Mouse (Mus musculus) heart, postnatal 25 days (tissue): ENCODE results near the gene Sbds. TPM values are rescaled to one million over a fixed set of nuclear protein-coding genes. Genes with fewer than 3 reads are reported as not detected.

ENCODE experiments used
- DNase-seq: peaks from one replicate; pipeline ENCODE4 v3.0.0; 2022; ENCODE audit warnings: low spot score
- intact Hi-C: fragments of 180-260 bp; cut with DNase I; formaldehyde crosslinking; loops from one replicate; pipeline ENCODE4 v1.15.1; 2025
- total RNA-seq, 2 experiments: library from RNA; stranded (reverse); gene quantifications; 2 replicates each; pipeline ENCODE4 v1.2.3; 2021

Sbds gene
- total RNA-seq = 10 to 100 TPM; 39.2 to 43.9 TPM

DNA sequence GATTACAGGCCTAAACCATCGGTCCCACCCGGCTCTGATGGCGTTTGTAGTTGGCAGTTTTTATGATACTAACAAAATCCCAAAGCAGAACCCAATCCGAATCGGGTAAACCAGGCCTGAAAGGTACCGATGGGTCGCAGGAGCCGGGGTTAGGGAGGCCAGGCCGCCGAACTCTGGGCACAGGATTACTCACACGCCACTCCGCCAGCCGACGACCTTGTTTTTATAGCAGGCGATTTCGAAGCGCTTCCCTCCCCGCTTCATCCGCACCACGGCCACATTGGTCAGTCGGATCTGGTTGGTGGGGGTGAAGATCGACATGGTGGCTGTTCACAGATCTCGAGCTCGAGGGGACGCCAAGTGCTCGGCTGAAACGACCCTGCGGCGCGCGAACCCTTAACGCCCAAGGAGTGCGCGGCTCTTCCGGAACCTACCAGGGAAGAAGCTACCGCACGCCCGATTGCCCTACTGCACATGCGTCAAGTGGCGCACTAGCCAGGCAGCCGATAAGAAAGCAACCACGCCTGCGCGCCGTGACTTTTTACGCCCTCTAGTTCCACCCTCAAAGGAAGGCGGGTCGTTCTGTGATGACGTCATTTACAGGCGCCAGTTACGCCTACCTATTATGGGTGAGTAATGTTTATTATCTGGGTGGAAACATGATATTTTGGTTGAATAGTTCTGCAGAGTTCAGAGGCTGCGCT is at the start of gene Sbds, which contains the start of gene Tyw1:
TSS of gene Sbds (minus strand) at position 514 of the 704 bp plus-strand sequence.
TSS of gene Tyw1 (plus strand) at position 603 of the 704 bp plus-strand sequence.
- peak; percentile 97 for DNase-seq
- intact Hi-C loops = no loop called here

- no peak for DNase-seq
- intact Hi-C loops = no loop called here
These were observed 48.3 kb upstream of the Sbds start for GRCm38 (mm10) chr5:130303611-130304010.

DNA sequence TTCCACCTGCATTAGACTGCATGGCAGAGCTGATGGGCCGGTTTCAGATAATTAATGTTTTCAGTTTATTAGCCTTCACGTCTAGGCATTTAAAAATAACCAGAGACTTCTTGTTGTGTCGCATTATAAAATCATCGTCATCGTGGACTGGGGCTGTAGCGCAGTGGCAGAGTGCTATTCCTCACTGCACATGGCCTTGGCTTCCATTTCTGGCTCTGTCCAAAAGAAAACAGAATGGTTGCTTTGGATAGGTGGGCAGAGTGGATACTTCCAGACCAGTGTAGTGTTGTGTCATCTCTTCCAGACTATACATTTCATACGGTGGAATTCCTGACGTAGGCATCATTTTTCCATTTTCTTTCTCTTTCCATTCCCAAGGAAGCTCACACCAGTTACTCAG is 44.2 kb upstream of the Sbds start:
- intact Hi-C loops = no loop called here
- DNase-seq = no peak

DNA sequence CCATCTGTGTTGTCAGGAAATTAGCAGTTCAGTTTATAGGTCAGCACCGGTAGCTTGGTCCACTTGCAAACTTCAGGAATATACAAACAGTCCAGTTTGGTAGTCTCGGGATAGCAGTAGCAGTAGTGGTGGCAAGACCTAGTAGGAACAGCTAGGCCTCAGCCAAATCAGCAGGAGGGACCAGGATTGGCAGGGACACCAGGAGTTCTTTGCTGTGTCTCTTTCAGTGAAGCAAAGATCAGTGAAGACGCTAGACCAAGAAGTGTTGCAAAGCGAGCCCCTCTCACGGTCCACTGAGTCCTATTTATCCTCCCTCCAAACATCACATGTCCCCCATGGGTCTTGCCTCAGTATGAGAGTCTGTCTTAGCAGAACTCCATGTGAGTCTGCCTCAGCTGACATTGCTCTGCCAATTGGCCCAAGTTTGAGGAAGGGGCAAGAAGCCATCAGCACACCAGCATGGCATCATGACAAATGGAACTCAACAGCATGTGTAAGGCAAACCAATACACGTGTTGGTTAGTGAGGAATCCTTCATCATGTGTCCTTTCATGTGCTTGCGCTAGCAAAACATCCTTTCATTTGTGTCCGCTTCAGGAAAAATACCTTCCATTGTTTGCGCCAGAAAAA is 43.6 kb upstream of the Sbds start:
- intact Hi-C loops = no loop called here
- no peak for DNase-seq

GRCm38 (mm10) chr5:130296071-130296470 is 40.7 kb upstream of the Sbds start:
- intact Hi-C loops = no loop called here
- DNase-seq = no peak

DNA sequence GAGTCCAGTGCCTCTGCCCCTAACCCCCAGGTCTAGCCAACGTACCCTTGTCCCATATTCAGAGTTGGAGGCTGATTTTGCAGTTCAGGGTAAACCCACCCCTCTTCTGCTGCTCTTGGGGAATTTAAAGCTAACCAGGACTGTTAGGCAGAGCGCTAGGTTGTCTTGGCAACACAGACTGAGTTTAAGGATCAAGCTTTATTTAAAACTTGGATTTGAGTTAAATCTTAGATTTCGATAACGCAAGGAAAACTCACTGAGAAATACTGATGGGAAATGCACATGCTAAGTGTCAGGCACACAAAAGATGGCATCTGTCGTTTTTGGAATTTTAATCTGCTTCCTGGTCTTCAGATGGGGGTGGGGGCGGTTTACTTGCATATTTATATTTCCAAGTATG is 39.3 kb upstream of the Sbds start:
- no peak for DNase-seq
- intact Hi-C loops = no loop called here

DNA sequence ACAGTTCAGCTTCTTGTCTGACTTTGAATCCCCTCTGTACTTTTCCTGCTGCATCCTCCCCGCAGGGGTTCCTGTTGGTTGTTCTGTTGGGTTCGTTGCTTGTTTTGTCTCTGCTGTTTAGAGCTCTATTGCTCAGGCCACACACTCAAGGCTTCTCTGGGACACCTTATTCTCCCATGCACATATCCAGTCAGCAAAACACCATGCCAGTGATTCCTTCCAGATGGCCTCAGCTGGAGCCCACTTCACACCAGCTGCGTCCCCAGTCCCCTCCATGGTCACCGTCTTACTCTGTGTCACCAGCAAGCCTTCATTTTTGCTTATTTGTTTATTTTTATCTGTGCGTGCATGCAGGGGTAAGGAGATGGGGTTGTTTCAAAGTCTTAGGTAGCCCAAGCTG is 38.6 kb upstream of the Sbds start:
- intact Hi-C loops = no loop called here
- no peak for DNase-seq

- intact Hi-C loops = no loop called here
- DNase-seq = no peak
These were observed 37.6 kb upstream of the Sbds start for GRCm38 (mm10) chr5:130292976-130293375.

DNA sequence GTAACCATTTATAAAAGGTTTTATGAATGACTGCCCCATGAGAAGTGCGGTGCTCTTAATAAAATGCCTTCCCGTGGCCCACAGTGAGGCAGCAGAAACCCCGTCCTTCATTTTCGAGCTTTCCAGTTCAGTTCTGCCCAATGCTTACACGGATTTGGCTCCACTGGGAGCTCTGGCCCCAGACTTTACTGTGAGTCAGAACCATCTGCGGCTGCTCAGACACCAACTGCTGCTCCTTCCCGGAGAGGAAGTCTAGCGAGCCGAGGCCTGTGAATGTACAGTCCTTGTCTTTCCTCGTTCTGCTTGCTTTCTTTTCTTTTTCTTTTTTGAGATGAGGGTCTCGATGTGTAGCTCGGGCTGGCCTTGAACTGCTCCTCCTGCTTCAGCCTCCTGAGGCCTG is 35.4 kb upstream of the Sbds start:
- no peak for DNase-seq
- intact Hi-C loops = no loop called here

- intact Hi-C loops = no loop called here
These were observed 34.9 kb upstream of the Sbds start for GRCm38 (mm10) chr5:130290242-130290641.

DNA sequence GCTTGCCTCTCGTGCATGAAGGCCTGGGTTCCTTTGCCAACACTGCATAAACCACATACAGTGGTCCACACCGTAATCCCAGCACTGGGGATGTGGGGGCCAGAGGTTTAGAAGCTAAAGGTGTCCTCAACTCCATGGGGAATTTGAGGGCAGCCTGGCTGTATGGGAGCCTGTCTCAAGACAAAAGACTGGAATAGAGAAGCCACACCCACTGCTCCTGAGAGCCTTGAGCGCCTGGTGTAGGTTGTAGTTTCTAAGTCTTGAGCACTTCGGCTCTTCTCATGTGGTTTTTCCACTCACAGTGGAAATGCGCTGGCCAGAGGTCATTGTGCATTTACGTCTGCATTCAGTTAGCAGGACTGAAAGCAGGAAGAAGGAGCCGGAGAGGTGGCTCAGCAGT is 32.8 kb upstream of the Sbds start:
- DNase-seq = no peak
- intact Hi-C loops = no loop called here

More at GRCm38 (mm10) chr5:130290242-130290641, 34.9 kb upstream of the Sbds start:
- DNase-seq = no peak

DNA sequence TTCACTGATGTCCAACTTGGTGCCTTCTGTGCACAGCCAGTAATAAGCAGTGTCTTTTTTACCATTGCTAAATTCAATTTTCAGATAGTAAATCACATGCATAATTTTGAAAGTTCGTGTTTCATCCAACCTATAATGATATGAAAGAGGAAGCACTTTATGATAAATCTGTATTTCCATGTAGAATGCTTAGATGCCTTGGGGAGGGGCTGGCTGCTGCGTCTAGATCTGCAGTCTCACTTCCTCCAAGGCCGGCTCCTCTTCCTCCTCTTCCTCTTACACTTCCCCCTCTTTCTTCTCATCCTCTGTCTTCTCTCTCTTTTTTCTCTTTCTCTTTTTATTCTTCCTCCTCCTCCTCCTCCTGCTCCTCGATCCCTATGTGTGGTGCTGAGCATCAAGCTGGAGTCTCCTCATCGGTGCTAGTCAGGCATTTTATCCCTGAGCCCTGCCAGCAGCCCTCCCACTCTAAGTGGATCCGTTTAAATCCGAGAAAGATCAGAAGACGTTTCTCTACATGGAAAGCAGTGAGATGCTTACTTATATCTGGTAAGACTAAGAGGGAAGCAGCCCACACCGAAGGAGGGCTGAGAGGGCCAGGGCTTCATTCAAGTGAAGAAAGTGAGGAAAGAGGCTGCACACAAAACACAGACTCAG is 27.9 kb upstream of the Sbds start:
- no peak for DNase-seq
- intact Hi-C loops = no loop called here

- DNase-seq = no peak
- intact Hi-C loops = no loop called here
These were observed 22.7 kb upstream of the Sbds start for GRCm38 (mm10) chr5:130278011-130278472.

- no peak for DNase-seq
- intact Hi-C loops = loop anchor here (2.0 kb wide), 1 partner anchor 583 kb away; no protein-coding TSS in a partner anchor
These were observed 20.2 kb upstream of the Sbds start for GRCm38 (mm10) chr5:130275509-130275908.

DNA sequence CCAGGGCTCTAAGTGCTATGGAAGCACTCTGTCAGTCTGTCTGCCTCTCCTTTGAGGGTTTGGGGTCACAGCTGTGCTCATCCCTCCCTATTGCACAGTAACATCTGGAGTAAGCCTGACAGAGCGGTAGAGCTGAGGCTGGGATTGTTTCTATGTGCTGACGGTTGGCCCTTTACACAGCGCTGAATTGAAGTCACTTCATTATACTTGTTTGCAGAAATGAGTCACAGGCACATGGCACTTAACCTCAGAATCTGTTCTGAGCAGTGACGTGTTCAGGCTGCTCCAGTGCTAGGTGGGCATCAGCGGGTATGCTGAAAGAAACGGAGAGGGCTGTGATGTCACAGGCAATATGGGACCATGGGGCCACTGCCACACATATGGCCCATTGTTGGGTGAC is 17.7 kb upstream of the Sbds start:
- intact Hi-C loops = loop anchor here (5.0 kb wide), 1 partner anchor 1154 kb away; no protein-coding TSS in a partner anchor
- DNase-seq = no peak

DNA sequence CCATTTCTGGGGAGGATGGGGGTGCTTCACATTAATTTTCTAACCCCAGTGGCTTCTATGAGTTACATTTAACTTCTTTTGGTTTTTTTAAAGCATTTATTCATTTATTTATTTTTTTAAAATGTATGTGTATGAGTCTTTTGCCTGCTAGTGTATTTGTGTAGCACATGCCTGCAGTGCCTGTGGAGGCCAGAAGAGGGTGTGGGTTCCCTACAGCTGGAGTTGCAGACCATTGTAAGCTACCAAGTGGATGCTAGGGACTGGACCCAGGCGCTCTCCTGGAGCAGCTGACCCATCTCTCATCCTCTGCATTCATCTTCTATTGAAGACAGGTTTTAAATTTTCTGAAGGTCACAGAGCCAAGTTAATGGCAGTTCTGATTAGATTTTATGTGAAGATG is 17.0 kb upstream of the Sbds start:
- intact Hi-C loops = loop anchor here (5.0 kb wide), 1 partner anchor 1155 kb away; no protein-coding TSS in a partner anchor
- DNase-seq = no peak

- intact Hi-C loops = no loop called here
- DNase-seq = no peak
These were observed 13.6 kb upstream of the Sbds start for GRCm38 (mm10) chr5:130268976-130269375.

DNA sequence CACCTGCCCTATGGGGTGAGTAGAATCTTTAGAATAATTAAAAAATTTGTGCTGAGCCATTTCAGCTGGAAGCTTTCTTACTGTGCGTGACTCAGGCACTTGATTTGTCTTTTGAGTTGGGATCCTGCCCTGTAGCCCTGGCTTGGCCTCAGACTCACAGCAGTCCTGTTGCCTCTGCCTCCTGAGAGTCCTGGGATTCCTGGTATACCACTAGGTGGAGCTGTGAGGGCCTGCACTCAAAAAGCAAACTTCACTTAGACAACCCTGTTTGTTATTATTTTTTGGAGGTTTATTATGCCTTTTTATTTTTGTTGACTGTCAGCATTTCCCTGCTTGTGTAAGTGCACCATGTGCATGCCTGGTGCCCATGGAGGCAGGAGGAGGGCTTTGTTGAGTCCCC is 12.0 kb upstream of the Sbds start:
- intact Hi-C loops = no loop called here
- DNase-seq = no peak

GRCm38 (mm10) chr5:130266651-130267050 is 11.3 kb upstream of the Sbds start:
- intact Hi-C loops = no loop called here
- no peak for DNase-seq

DNA sequence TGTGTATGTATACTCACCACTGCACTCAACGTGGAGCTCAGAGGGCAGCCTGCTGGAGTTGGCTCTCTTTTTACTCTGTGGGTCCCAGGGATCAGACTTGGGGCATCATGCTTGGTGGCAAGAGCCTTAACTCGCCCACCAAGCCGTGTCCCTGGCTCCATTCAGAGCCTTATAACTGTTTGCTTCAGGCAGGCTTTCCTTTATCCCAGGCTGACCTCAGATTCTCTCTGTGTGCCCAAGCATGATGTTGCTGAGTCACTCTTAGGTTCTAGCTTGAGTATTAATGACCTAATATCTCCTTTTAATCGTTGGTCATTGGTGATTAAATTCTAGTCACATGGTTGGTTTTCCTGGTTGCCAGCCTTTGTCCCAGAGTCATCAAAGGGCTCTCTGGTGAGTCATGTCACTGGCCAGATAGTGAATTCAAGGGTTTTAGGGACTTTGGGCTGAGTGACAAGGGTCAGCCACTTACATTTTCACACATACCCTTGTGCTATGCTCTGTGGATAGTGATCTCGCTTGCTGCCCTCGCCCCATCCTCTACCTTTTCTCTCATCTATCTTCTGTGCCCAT is 9.2 kb upstream of the Sbds start:
- intact Hi-C loops = no loop called here

DNA sequence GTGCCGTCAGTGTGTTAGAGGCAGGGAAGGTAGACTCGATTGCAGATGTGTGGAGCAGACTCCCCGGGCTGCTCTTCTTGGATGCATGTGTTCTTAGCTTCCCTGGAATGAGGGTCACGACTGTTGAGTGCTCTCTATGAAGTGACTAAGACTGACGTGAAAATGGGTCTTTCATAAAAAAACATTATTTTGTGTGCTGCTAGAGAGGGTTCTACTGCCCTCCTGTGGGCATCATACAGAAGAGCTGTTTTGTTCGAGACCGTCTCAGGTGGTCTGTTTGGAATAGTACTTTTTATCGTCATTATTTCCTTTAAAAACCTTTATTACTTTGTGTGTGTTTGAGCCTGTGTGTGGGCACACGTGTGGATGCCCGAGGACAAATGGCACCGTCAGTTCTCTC is 8.1 kb upstream of the Sbds start:
- DNase-seq = no peak
- intact Hi-C loops = no loop called here

More for the DNA sequence above, 9.2 kb upstream of the Sbds start:
- DNase-seq = no peak
